Mouse (Mus musculus): Measurements from ENCODE around the gene Robo2.

The Robo2 gene

GRCm38 (mm10) chr16:73874991-73875390, 536.6 kb downstream of the Robo2 start:
- TF ChIP-seq GATA4 (IDR thresholded peaks at IDR 0.05; ENCODE audit: insufficient replicate concordance, low read length), result no peak

DNA sequence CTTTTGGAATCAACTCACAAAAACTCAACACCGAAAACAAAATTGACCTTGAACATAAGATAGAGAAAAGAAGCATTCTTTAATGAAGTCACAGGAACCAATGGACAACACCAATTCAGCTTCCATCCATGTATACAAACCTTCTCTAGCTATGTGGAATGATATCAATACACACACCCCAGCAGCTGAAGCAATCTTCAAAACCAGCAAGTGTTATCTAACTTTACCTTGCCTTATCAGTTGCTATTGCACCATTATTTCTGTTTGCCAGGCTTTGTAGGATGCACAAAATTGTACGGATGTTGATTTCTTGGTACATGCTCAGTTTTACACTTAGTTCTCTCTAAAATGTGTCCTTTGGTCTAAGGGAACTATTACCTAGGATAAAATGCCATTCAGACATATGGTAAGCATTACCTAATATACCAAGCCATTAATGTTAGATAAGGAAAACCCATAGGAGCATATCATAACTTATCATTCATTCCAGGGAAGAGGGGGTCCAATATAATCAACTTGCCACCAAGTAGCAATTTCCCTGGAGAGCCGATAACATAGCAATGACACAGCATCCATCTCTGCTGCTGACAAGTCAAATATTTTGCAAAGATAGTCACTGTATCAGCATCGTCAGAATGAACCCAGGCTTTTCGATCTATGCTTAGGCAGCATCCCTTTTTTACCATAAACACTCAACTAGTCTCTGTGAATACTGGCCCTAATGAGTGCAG, 537.6 kb downstream of the Robo2 start:
- TF ChIP-seq GATA4 (IDR thresholded peaks at IDR 0.05; ENCODE audit: insufficient replicate concordance, low read length), result no peak

GRCm38 (mm10) chr16:73870296-73870695, 541.3 kb downstream of the Robo2 start:
- no peak for TF ChIP-seq GATA4 (IDR thresholded peaks at IDR 0.05; ENCODE audit: insufficient replicate concordance, low read length)

DNA sequence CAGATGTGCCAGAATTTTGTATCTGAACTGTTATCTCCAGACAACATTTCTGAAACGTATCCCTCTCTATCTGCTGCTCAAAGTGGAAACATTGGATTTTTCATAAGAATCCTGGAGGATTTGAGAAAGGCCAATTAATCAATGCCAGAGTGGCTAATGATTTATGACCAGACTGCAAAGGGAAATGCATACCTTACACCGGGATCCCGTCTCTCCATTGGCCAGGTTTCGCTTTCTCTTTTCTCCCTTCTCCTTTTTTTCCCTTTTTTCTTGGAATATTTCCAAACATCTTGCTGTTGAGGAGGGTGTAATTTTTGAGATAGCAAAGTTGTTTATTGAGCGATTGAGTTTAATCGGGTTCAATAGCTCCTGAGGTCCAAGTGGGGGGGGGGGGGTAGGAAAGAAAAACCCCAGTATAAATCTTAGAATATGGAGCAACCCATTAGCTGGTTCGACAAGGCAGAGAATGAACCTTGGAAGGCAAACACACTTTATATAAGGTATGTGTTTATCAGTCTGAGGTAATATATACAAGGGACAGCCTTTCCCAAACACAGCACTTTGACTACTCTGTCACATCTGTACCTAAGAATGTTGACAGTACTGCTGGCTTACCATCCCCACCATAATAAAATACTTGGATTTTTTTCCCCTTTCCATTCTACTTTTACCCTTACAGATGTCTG, 542.0 kb downstream of the Robo2 start:
- TF ChIP-seq GATA4 (IDR thresholded peaks at IDR 0.05; ENCODE audit: insufficient replicate concordance, low read length), result no peak

GRCm38 (mm10) chr16:73864625-73865024, 547.0 kb downstream of the Robo2 start:
- TF ChIP-seq GATA4 (IDR thresholded peaks at IDR 0.05; ENCODE audit: insufficient replicate concordance, low read length), result no peak

DNA sequence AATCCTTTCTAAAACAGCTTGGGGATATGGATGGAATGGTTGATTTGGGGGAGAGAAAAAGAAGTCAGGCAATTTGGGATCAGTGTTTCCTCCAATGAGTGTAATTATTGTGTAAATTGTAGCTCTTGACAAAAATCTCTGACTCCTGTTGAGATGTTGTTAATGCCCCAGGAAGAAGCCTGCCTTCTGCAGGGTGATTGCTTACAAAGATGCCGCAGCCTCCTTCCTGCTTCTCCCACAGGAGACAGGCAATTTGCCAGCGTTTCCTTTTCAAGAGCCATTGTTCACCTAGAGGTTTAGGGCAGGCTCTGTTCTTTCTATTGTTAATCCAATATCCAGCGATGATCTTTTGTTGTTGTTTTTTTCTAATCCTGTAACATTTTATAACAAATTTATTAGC, 547.9 kb downstream of the Robo2 start:
- TF ChIP-seq GATA4 (IDR thresholded peaks at IDR 0.05; ENCODE audit: insufficient replicate concordance, low read length), result no peak

- no peak for TF ChIP-seq GATA4 (IDR thresholded peaks at IDR 0.05; ENCODE audit: insufficient replicate concordance, low read length)
These were observed 552.9 kb downstream of the Robo2 start for GRCm38 (mm10) chr16:73858717-73859116.

DNA sequence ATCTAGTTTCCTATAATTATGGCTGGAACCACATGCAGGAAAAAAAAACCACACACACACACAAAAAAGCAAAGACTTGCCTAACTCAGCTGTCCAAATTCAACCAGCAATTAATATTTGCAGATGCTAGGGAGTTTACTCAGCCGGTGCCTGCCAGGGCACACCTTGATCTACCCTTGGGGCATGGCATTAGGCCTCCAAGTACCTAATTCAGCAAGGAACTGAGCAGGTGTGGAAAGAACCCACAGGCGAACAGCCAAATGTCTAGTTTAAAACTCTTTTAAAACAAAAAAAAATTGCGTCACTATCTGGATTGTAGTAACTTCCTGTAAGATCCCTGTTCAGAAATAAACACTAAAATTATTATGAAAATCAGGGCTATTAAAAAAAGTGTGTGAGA, 555.8 kb downstream of the Robo2 start:
- TF ChIP-seq GATA4 (IDR thresholded peaks at IDR 0.05; ENCODE audit: insufficient replicate concordance, low read length), result no peak

Measured in liver, adult (tissue).